Mouse (Mus musculus) brain, embryonic 14.5 days (tissue): ENCODE results near the gene Fzd7.

Source experiments
- CTCF ChIP-seq: fragments of 200-500 bp; IDR thresholded peaks from 2 replicates; pipeline ENCODE4 v1.5.1; 2012; ENCODE audit warnings: inconsistent platforms, mild to moderate bottlenecking, moderate library complexity, borderline replicate concordance; ENCODE audit not compliant: insufficient read depth, insufficient read length; ENCODE audit errors: extremely low read depth
- POLR2A ChIP-seq: fragments of 200-500 bp; IDR thresholded peaks from 2 replicates; pipeline ENCODE4 v1.6.1; 2012; ENCODE audit warnings: mild to moderate bottlenecking, inconsistent platforms, borderline replicate concordance; ENCODE audit not compliant: poor library complexity, insufficient read depth, insufficient read length, severe bottlenecking; ENCODE audit errors: extremely low read depth

- TF ChIP-seq CTCF = no peak
- no peak for TF ChIP-seq POLR2A
These were observed 6.3 kb downstream of the Fzd7 start for GRCm38 (mm10) chr1:59488481-59488880.
